Mouse (Mus musculus) limb, embryonic 12.5 days (tissue): Measurements from ENCODE around the gene Nif3l1. TPM values are rescaled to one million over a fixed set of nuclear protein-coding genes. Genes with fewer than 3 reads are reported as not detected.

Experiments
- ATAC-seq: fragments of 200-750 bp; cut with Nextera tagmentation; 2 replicates; pipeline ENCODE4 v1.8.0; 2017; ENCODE audit warnings: low read depth, moderate TSS enrichment; ENCODE audit not compliant: insufficient number of reproducible peaks, insufficient read depth, low FRiP score, low TSS enrichment
- H3K27ac ChIP-seq: fragments of 300-500 bp; sonication (generic); 2 replicates; pipeline ENCODE4 v1.5.1; 2016; ENCODE audit warnings: mild to moderate bottlenecking, moderate library complexity
- H3K27me3 ChIP-seq: fragments of 300-500 bp; sonication (generic); 2 replicates; pipeline ENCODE4 v1.6.1; 2016; ENCODE audit warnings: mild to moderate bottlenecking, moderate library complexity
- H3K36me3 ChIP-seq: fragments of 300-500 bp; sonication (generic); 2 replicates; pipeline ENCODE4 v1.6.1; 2016; ENCODE audit warnings: mild to moderate bottlenecking, moderate library complexity
- H3K4me1 ChIP-seq: fragments of 300-500 bp; sonication (generic); replicated peaks from 2 replicates; pipeline ENCODE4 v1.6.1; 2016
- H3K4me2 ChIP-seq: fragments of 300-500 bp; sonication (generic); 2 replicates; pipeline ENCODE4 v1.6.1; 2016; ENCODE audit warnings: mild to moderate bottlenecking, moderate library complexity
- H3K4me3 ChIP-seq: fragments of 300-500 bp; sonication (generic); replicated peaks from 2 replicates; pipeline ENCODE4 v1.5.1; 2016; ENCODE audit warnings: mild to moderate bottlenecking
- H3K9ac ChIP-seq: fragments of 300-500 bp; sonication (generic); replicated peaks from 2 replicates; pipeline ENCODE4 v1.6.1; 2016; ENCODE audit warnings: mild to moderate bottlenecking, moderate library complexity
- H3K9me3 ChIP-seq: fragments of 300-500 bp; sonication (generic); 2 replicates; pipeline ENCODE4 v1.6.1; 2016; ENCODE audit warnings: mild to moderate bottlenecking, moderate library complexity
- WGBS: fragments of 180-500 bp; shearing (Covaris S2); methylation state at CpG from one replicate; pipeline ENCODE4 v1.1.7; 2016; 5-methylcytosine and 5-hydroxymethylcytosine counted together
- polyA plus RNA-seq: library from polyadenylated mRNA; unstranded; fragments of >200 nt; fragmentation: Nextera tagmentation; extraction: Ambion mirVana; gene quantifications from 2 replicates; pipeline ENCODE4 v1.2.1, GENCODE M21; 2016

Gene Nif3l1
- polyA plus RNA-seq, 1 experiment from 2014 or later: 59.6 TPM

DNA sequence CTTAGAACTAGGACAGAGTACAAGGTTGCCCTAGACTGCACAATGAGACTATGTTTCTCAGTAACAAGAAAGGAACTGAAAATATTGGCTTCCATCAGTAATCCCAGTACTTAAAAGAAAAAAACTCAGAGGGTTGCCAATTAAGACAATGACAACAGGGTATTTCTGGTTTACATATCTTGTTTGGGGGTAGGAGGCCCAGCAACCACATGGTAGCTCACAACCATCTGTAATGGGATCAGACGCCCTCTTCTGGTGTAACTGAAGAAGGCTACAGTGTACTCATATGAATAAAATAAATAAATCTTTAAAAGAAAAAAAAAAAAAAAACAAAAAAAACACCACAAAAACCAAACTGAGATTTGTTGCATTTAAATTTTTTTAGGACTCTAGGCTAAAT is 29.5 kb upstream of the Nif3l1 start:
- ATAC-seq: no peak
- H3K36me3 ChIP-seq: peaks cover 91% of the 10 kb centered on the region
- no peak overlapping the region for H3K4me3 ChIP-seq
- H3K9ac ChIP-seq: no peak overlapping the region
- H3K27ac ChIP-seq: no peak overlapping the region
- H3K4me2 ChIP-seq: no peak overlapping the region
- H3K4me1 ChIP-seq: no peaks in the 10 kb centered on the region
- 42% methylated on average over 1 of the region's 1 CpGs for WGBS
- H3K9me3 ChIP-seq: no peaks in the 10 kb centered on the region
- no peaks in the 10 kb centered on the region for H3K27me3 ChIP-seq

DNA sequence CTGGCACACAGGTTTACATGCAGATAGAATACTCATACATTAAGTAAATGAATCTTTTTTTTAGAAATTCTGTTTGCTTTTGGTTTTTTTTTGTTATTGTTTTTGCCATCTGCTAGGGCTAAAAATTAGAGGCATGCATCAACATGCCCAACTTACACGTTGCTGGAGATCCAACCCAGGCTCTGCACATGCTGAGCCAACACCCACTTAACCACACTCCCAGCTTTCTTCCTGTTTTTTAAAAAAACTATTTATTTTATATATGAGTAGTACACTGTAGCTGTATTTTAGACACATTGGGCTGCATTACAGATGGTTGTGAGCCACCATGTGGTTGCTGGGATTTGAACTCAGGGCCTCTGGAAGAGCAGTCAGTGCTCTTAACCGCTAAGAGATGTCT is 28.9 kb upstream of the Nif3l1 start:
- H3K4me2 ChIP-seq: no peak overlapping the region
- H3K27me3 ChIP-seq: no peaks in the 10 kb centered on the region
- H3K9me3 ChIP-seq: no peaks in the 10 kb centered on the region
- H3K4me1 ChIP-seq: peaks cover 2% of the 10 kb centered on the region
- no peak overlapping the region for H3K27ac ChIP-seq
- ATAC-seq: no peak
- no peak overlapping the region for H3K4me3 ChIP-seq
- no peak overlapping the region for H3K9ac ChIP-seq
- peaks cover 88% of the 10 kb centered on the region for H3K36me3 ChIP-seq
- 93% methylated on average over 2 of the region's 2 CpGs for WGBS

DNA sequence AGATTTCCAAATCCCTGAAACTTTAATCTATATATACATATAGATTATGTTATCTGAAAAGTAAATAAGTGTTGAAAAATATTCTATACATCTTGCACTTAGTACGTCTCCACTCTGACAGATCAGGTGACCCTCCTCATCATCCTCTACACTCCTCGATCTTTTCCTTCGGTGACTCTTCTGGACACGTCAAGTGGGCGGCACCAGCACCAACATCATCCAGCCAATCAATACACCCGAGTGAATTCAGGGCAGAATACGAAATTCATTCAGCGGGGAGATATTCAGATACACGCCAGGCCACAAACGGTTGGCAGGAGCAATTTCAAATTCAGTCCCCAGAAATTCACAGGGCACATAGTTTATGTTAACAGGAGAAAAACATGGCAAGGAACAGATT is 24.9 kb upstream of the Nif3l1 start:
- Histone ChIP-seq H3K9ac (no peak overlapping the region), H3K4me2 (no peak overlapping the region), H3K36me3 (peaks cover 58% of the 10 kb centered on the region), H3K9me3 (no peaks in the 10 kb centered on the region), H3K27ac (no peak overlapping the region), H3K27me3 (no peaks in the 10 kb centered on the region), H3K4me3 (no peak overlapping the region), H3K4me1 (peaks cover 17% of the 10 kb centered on the region)
- 93% methylated on average over 10 of the region's 10 CpGs for WGBS
- no peak for ATAC-seq

DNA sequence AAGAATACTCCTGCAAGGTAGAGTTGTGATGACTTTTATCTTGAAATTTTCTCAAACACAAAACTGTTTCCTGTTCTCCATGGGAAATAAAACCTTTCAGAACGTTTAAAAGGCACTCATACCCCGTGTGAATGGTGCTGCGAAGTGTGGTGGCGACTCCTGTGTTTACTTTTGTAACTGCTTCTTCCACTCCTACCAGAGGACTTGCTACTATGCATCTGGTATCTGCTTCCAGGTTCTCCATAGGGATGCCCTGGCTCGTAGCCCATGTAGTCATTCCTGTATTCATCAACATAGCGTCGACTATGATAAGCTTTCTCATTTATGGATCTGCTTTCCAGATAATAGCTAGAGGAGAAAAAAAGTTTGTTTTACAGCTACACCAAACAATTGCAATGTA is 24.0 kb upstream of the Nif3l1 start:
- H3K4me3 ChIP-seq: no peak overlapping the region
- peaks cover 50% of the 10 kb centered on the region for H3K36me3 ChIP-seq

GRCm38 (mm10) chr1:58422879-58423278 is 22.1 kb upstream of the Nif3l1 start:
- Histone ChIP-seq H3K4me1 (peaks cover 17% of the 10 kb centered on the region), H3K9ac (peak overlapping the region; percentile 100), H3K36me3 (peaks cover 33% of the 10 kb centered on the region), H3K27ac (peak overlapping the region; percentile 99), H3K4me3 (peak overlapping the region; percentile 100), H3K27me3 (no peaks in the 10 kb centered on the region), H3K9me3 (no peaks in the 10 kb centered on the region), H3K4me2 (peak overlapping the region; percentile 74)
- ATAC-seq: 0 out of 2 replicates have a peak, but pooled peaks have one; percentile 65
- 12% methylated on average over 13 of the region's 13 CpGs for WGBS

More for the DNA sequence above, 24.0 kb upstream of the Nif3l1 start:
- no peak overlapping the region for H3K9ac ChIP-seq
- ATAC-seq: no peak
- H3K4me2 ChIP-seq: 0 out of 2 replicates have a peak overlapping the region, but pooled peaks have one; percentile 74
- H3K27ac ChIP-seq: no peak overlapping the region
- H3K9me3 ChIP-seq: no peaks in the 10 kb centered on the region
- peaks cover 17% of the 10 kb centered on the region for H3K4me1 ChIP-seq
- 83% methylated on average over 7 of the region's 7 CpGs for WGBS
- no peaks in the 10 kb centered on the region for H3K27me3 ChIP-seq

- H3K4me2 ChIP-seq: peak within 1 kb of the TSS; percentile 74
- peaks cover 17% of the 10 kb centered on the region for H3K4me1 ChIP-seq
- under 1% methylated on average over 79 of the region's 79 CpGs for WGBS
- H3K9ac ChIP-seq: peak within 1 kb of the TSS; percentile 100
- peak; percentile 87 for ATAC-seq
- H3K9me3 ChIP-seq: no peaks in the 10 kb centered on the region
- peak within 1 kb of the TSS; percentile 99 for H3K27ac ChIP-seq
- H3K4me3 ChIP-seq: peak within 1 kb of the TSS; percentile 100
- H3K36me3 ChIP-seq: peaks cover 25% of the 10 kb centered on the region
- no peaks in the 10 kb centered on the region for H3K27me3 ChIP-seq
Measured at GRCm38 (mm10) chr1:58423371-58424248, 21.3 kb upstream of the Nif3l1 start, which contains the start of gene Clk1. Gene Clk1, minus strand, starts transcription at chr1:58424066.

DNA sequence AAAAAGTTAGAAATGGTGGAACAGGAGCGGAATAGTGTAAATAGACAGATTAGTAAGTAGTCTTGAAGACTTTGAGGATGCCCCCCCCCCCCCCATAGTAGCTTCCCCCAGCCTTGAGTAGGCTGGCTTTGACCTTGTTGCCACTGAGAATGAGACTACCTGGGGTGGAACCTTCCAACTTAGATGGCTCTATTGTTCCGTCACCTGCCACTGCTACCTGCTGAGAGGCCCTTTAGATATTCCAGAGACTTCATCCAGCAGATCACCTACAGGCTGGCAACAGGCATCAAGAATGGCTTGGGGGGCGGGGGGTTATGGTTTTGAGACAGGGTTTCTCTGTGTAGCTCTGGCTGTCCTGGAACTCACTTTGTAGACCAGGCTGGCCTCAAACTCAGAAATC is 20.4 kb upstream of the Nif3l1 start:
- H3K4me3 ChIP-seq: no peak overlapping the region; the same call in 1 of the 2 replicates
- WGBS: 90% methylated on average over 3 of the region's 3 CpGs

GRCm38 (mm10) chr1:58444691-58445090 is 260 bp upstream of the Nif3l1 start:
- peak overlapping the region; percentile 82 for H3K9ac ChIP-seq
- peak overlapping the region; percentile 65 for H3K4me3 ChIP-seq
- H3K36me3 ChIP-seq: peaks cover 48% of the 10 kb centered on the region
- WGBS: 11% methylated on average over 10 of the region's 10 CpGs
- peak overlapping the region; percentile 73 for H3K4me2 ChIP-seq
- no peak for ATAC-seq
- H3K9me3 ChIP-seq: no peaks in the 10 kb centered on the region
- no peaks in the 10 kb centered on the region for H3K27me3 ChIP-seq
- peaks cover 23% of the 10 kb centered on the region for H3K4me1 ChIP-seq
- H3K27ac ChIP-seq: peak overlapping the region; percentile 90

More for the DNA sequence above, 20.4 kb upstream of the Nif3l1 start:
- H3K27ac ChIP-seq: no peak overlapping the region
- ATAC-seq: no peak
- H3K4me1 ChIP-seq: peaks cover 17% of the 10 kb centered on the region
- peaks cover 21% of the 10 kb centered on the region for H3K36me3 ChIP-seq
- no peaks in the 10 kb centered on the region for H3K27me3 ChIP-seq
- no peaks in the 10 kb centered on the region for H3K9me3 ChIP-seq
- no peak overlapping the region for H3K4me2 ChIP-seq
- no peak overlapping the region for H3K9ac ChIP-seq

DNA sequence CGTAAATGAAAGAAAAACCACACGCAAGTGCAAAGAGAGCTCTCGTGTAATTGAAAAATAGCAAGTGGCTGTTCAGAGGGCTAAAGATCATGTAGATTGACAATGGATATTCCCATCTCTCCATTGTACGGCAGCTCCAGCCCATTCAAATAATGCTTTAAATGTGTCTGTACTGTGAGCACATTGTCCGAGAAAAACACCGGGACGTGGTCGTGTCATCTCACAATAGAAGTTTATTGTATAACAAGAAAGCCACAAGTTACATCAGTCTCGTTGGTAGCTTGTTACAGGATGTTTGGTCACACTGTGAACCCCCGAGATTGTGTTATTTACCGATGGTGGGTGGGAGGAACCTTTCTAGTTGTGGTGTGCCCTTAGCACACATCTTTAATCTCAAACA is 910 bp downstream of the Nif3l1 start:
- ATAC-seq: no peak
- Histone ChIP-seq H3K27me3 (no peaks in the 10 kb centered on the region), H3K4me1 (peaks cover 23% of the 10 kb centered on the region), H3K4me2 (peak overlapping the region; percentile 73), H3K4me3 (peak overlapping the region; percentile 65), H3K9ac (peak overlapping the region; percentile 82), H3K9me3 (no peaks in the 10 kb centered on the region), H3K27ac (peak overlapping the region; percentile 90), H3K36me3 (peaks cover 46% of the 10 kb centered on the region)
- 16% methylated on average over 11 of the region's 11 CpGs for WGBS

DNA sequence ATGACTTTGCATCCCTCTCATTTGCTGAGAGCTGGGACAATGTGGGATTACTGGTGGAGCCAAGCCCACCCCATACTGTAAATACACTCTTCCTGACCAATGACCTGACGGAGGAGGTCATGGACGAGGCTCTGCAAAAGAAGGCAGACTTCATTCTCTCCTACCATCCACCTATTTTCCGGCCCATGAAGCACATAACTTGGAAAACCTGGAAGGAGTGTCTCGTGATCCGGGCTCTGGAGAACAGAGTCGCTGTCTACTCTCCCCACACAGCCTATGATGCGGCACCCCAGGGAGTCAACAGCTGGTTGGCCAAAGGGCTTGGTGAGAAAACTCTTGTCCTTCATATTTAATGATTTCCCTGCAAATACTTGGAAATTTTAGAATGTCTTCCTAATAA is 2.8 kb downstream of the Nif3l1 start:
- WGBS: 93% methylated on average over 7 of the region's 7 CpGs
- Histone ChIP-seq H3K4me1 (peaks cover 23% of the 10 kb centered on the region), H3K36me3 (peaks cover 50% of the 10 kb centered on the region), H3K27ac (no peak overlapping the region), H3K9ac (no peak overlapping the region), H3K4me2 (no peak overlapping the region), H3K9me3 (no peaks in the 10 kb centered on the region), H3K4me3 (no peak overlapping the region), H3K27me3 (no peaks in the 10 kb centered on the region)
- no peak for ATAC-seq

- WGBS: 89% methylated on average over 7 of the region's 7 CpGs
Measured at GRCm38 (mm10) chr1:58448396-58448795, 3.4 kb downstream of the Nif3l1 start.

More at GRCm38 (mm10) chr1:58448396-58448795, 3.4 kb downstream of the Nif3l1 start:
- H3K9me3 ChIP-seq: no peaks in the 10 kb centered on the region
- no peak overlapping the region for H3K4me3 ChIP-seq
- H3K36me3 ChIP-seq: peaks cover 57% of the 10 kb centered on the region
- H3K4me1 ChIP-seq: peaks cover 23% of the 10 kb centered on the region
- no peaks in the 10 kb centered on the region for H3K27me3 ChIP-seq
- no peak overlapping the region for H3K27ac ChIP-seq
- ATAC-seq: no peak
- no peak overlapping the region for H3K4me2 ChIP-seq
- no peak overlapping the region for H3K9ac ChIP-seq
